Mouse (Mus musculus): ENCODE measurements around the gene Rab36.

GRCm38 (mm10) chr10:75054125-75054524 is 17.3 kb downstream of the Rab36 start:
- TF ChIP-seq CTCF (IDR thresholded peaks at IDR 0.05; ENCODE audit: low read depth, low read length) (no peak), POLR2A (IDR thresholded peaks at IDR 0.05; ENCODE audit: extremely low read depth, insufficient read depth, low read length) (no peak)
